Mouse (Mus musculus) CH12.LX (cell line): ENCODE measurements at regions not wholly inside any gene's neighbourhood (a gene's known extent, or its start where the extent isn't known, plus 50 kb on each side); places are given as distances from the start of the nearest gene placed in this dataset.

ENCODE experiments used
- DNase-seq: peaks from one replicate; pipeline ENCODE4 v3.0.0-alpha.2; 2013; ENCODE audit errors: extremely low read depth
- H3K27ac ChIP-seq: 2 replicates; pipeline ENCODE4 v1.5.1; 2012; ENCODE audit warnings: low read depth, mild to moderate bottlenecking, control low read depth, moderate library complexity; ENCODE audit not compliant: insufficient read depth
- H3K27me3 ChIP-seq: replicated peaks from 2 replicates; pipeline ENCODE3; 2012; ENCODE audit warnings: inconsistent platforms
- H3K36me3 ChIP-seq, 2 experiments: replicated peaks in 1 of 2; 2 replicates each; pipeline versions ENCODE3 to v1.6.1; 2012; ENCODE audit warnings: inconsistent platforms in 1 of 2, low read length in 1 of 2, mild to moderate bottlenecking in 1 of 2, mixed read lengths in 1 of 2, moderate library complexity in 1 of 2; ENCODE audit not compliant: control insufficient read depth in 1 of 2, insufficient read depth in 1 of 2
- H3K4me1 ChIP-seq, 2 experiments: 2 replicates each; pipeline ENCODE4 v1.6.1; 2012; ENCODE audit warnings: inconsistent platforms in 1 of 2, moderate library complexity in 1 of 2; ENCODE audit not compliant: insufficient read depth in 2 of 2, control insufficient read depth in 1 of 2
- H3K4me2 ChIP-seq: 2 replicates; pipeline ENCODE4 v1.6.1; 2012; ENCODE audit warnings: low read depth, mild to moderate bottlenecking, control low read depth; ENCODE audit not compliant: poor library complexity, insufficient read depth, severe bottlenecking
- H3K4me3 ChIP-seq, 3 experiments: fragments of 150-350 bp in 1 of 3; sonication (generic) in 1 of 3; replicated peaks in 1 of 3; 2 replicates each; pipeline versions ENCODE3 to v1.5.1; 2011 to 2012; ENCODE audit warnings: low read depth in 2 of 3, low read length in 2 of 3, mild to moderate bottlenecking in 2 of 3, moderate library complexity in 2 of 3, control low read depth in 1 of 3, improper control_type of control experiment in 1 of 3, inconsistent platforms in 1 of 3, mixed read lengths in 1 of 3; ENCODE audit not compliant: poor library complexity in 1 of 3
- H3K79me2 ChIP-seq: replicated peaks from 2 replicates; pipeline ENCODE4 v1.6.1; 2012; ENCODE audit warnings: mild to moderate bottlenecking, moderate library complexity; ENCODE audit not compliant: control insufficient read depth, poor library complexity, insufficient read depth, severe bottlenecking; ENCODE audit errors: extremely low read depth
- H3K9ac ChIP-seq: 2 replicates; pipeline ENCODE4 v1.6.1; 2012; ENCODE audit warnings: low read depth, mild to moderate bottlenecking, control low read depth, moderate library complexity; ENCODE audit not compliant: insufficient read depth
- H3K9me3 ChIP-seq: replicated peaks from 2 replicates; pipeline ENCODE3; 2012; ENCODE audit warnings: low read length, inconsistent platforms, mixed read lengths
- GABPA ChIP-seq: IDR thresholded peaks from 2 replicates; pipeline ENCODE4 v1.6.1; 2012; ENCODE audit warnings: low read depth, low read length, improper control_type of control experiment, inconsistent platforms; ENCODE audit not compliant: insufficient replicate concordance
- JUND ChIP-seq: conservative IDR thresholded peaks from 2 replicates; pipeline ENCODE4 v1.6.1; 2011; ENCODE audit warnings: low read depth, low read length, improper control_type of control experiment
- MEF2A ChIP-seq: IDR thresholded peaks from 2 replicates; pipeline ENCODE4 v1.6.1; 2014; ENCODE audit warnings: low read depth, mild to moderate bottlenecking, inconsistent platforms, low read length, improper control_type of control experiment, borderline replicate concordance
- MXI1 ChIP-seq: IDR thresholded peaks from 2 replicates; pipeline ENCODE4 v1.6.1; 2011; ENCODE audit warnings: mild to moderate bottlenecking, low read depth, low read length, improper control_type of control experiment
- MYC ChIP-seq: IDR thresholded peaks from 2 replicates; pipeline ENCODE4 v1.6.1; 2011; ENCODE audit warnings: low read depth, mild to moderate bottlenecking, improper control_type of control experiment, low read length
- NELFE ChIP-seq: IDR thresholded peaks from 2 replicates; pipeline ENCODE4 v1.6.1; 2011; ENCODE audit warnings: low read depth, low read length, improper control_type of control experiment
- PAX5 ChIP-seq: IDR thresholded peaks from 2 replicates; pipeline ENCODE4 v1.6.1; 2012; ENCODE audit warnings: low read length, inconsistent platforms, mixed read lengths
- POLR2A ChIP-seq: IDR thresholded peaks from 2 replicates; pipeline ENCODE4 v1.6.1; 2011; ENCODE audit warnings: low read depth, mild to moderate bottlenecking, improper control_type of control experiment, low read length
- POLR2AphosphoS2 ChIP-seq: IDR thresholded peaks from 2 replicates; pipeline ENCODE4 v1.6.1; 2011; ENCODE audit warnings: low read depth, low read length, improper control_type of control experiment
- RAD21 ChIP-seq: IDR thresholded peaks from 2 replicates; pipeline ENCODE4 v1.6.1; 2011; ENCODE audit warnings: low read depth, mild to moderate bottlenecking, low read length, improper control_type of control experiment, moderate library complexity
- RCOR1 ChIP-seq: conservative IDR thresholded peaks from 2 replicates; pipeline ENCODE4 v1.6.1; 2012; ENCODE audit warnings: low read depth, mild to moderate bottlenecking, inconsistent platforms, low read length, improper control_type of control experiment
- TCF12 ChIP-seq: IDR thresholded peaks from 2 replicates; pipeline ENCODE4 v1.6.1; 2014; ENCODE audit warnings: low read depth, mild to moderate bottlenecking, inconsistent platforms, low read length, improper control_type of control experiment
- UBTF ChIP-seq: IDR thresholded peaks from 2 replicates; pipeline ENCODE4 v1.6.1; 2012; ENCODE audit warnings: low read depth, mild to moderate bottlenecking, inconsistent platforms, low read length, improper control_type of control experiment, moderate library complexity
- ZNF384 ChIP-seq: IDR thresholded peaks from 2 replicates; pipeline ENCODE4 v1.6.1; 2012; ENCODE audit warnings: low read depth, low read length, improper control_type of control experiment, inconsistent platforms
- dilution Hi-C: fragments of 300-500 bp; cut with MboI; formaldehyde crosslinking; loops from 2 replicates; pipeline ENCODE4 v1.14.3; 2020; ENCODE audit warnings: low sequenced_read_pairs; ENCODE audit not compliant: extremely low pct_unique_long_range_greater_than_20kb, extremely low pct_ligation_motif_present
- in situ Hi-C: fragments of 300-500 bp; cut with MboI; formaldehyde crosslinking; loops from 3 replicates; pipeline ENCODE4 v1.14.3; 2019; ENCODE audit warnings: low sequenced_read_pairs, low pct_ligation_motif_present, low pct_unique_long_range_greater_than_20kb, mixed read lengths

- dilution Hi-C loops = no loop called here
- no peak for TF ChIP-seq GABPA
- TF ChIP-seq UBTF = no peak
- H3K79me2 ChIP-seq = no peaks in the 10 kb centered on the region
- peaks cover 12% of the 10 kb centered on the region for H3K27me3 ChIP-seq
- H3K9me3 ChIP-seq = peaks cover 5% of the 10 kb centered on the region
- no peak overlapping the region for H3K4me3 ChIP-seq
- no peak overlapping the region for H3K9ac ChIP-seq
- peaks cover 0 to 13% of the 10 kb centered on the region in 2 experiments for H3K36me3 ChIP-seq
- H3K4me1 ChIP-seq = peaks cover 13 to 24% of the 10 kb centered on the region in 2 experiments
- in situ Hi-C loops = no loop called here
- DNase-seq = no peak
- H3K4me2 ChIP-seq = no peak overlapping the region
- no peak overlapping the region for H3K27ac ChIP-seq
Measured at GRCm38 (mm10) chr15:103089440-103089839, 70.7 kb downstream of the Hoxc4 start.

- dilution Hi-C loops (no loop called here), in situ Hi-C loops (no loop called here)
- no peak for TF ChIP-seq RCOR1
- TF ChIP-seq JUND = no peak
- no peak for TF ChIP-seq PAX5
- no peak for TF ChIP-seq ZNF384
- no peak for TF ChIP-seq POLR2AphosphoS2
- no peak for TF ChIP-seq POLR2A
- no peak for TF ChIP-seq RAD21
- no peak for TF ChIP-seq MXI1
- no peak overlapping the region for H3K27ac ChIP-seq
- no peak overlapping the region for H3K4me3 ChIP-seq
- H3K79me2 ChIP-seq = no peaks in the 10 kb centered on the region
- H3K9me3 ChIP-seq = no peaks in the 10 kb centered on the region
- H3K4me1 ChIP-seq = peaks cover 13 to 24% of the 10 kb centered on the region in 2 experiments
- peaks cover 17% of the 10 kb centered on the region for H3K27me3 ChIP-seq
- H3K36me3 ChIP-seq = no peaks in the 10 kb centered on the region
- no peak overlapping the region for H3K4me2 ChIP-seq
- DNase-seq = no peak
- H3K9ac ChIP-seq = no peak overlapping the region
Measured at GRCm38 (mm10) chr15:103087204-103087603, 68.5 kb downstream of the Hoxc4 start.

GRCm38 (mm10) chr15:103086672-103087069 is 67.9 kb downstream of the Hoxc4 start:
- dilution Hi-C loops = no loop called here
- peaks cover 20% of the 10 kb centered on the region for H3K27me3 ChIP-seq
- TF ChIP-seq MYC (no peak), MEF2A (peak; percentile 57; the same call in 1 of the 2 replicates), NELFE (no peak), TCF12 (peak; percentile 57; the same call in 1 of the 2 replicates)
- no peaks in the 10 kb centered on the region for H3K9me3 ChIP-seq
- no peak overlapping the region for H3K4me2 ChIP-seq
- H3K27ac ChIP-seq = no peak overlapping the region
- H3K9ac ChIP-seq = no peak overlapping the region
- no peak for DNase-seq
- no peaks in the 10 kb centered on the region for H3K79me2 ChIP-seq
- peaks cover 13 to 24% of the 10 kb centered on the region in 2 experiments for H3K4me1 ChIP-seq
- in situ Hi-C loops = no loop called here
- H3K36me3 ChIP-seq = no peaks in the 10 kb centered on the region
- H3K4me3 ChIP-seq = no peak overlapping the region
